12 mouse cellular contexts compared by ENCODE assay signal in genomic region chr7:99570680-99571079, GRCm38 (mm10). TPM values are rescaled to one million over a fixed set of nuclear protein-coding genes. Genes with fewer than 3 reads are reported as not detected.
DNase-seq lines count a peak whose midpoint lies in the region; ATAC-seq lines count a peak whose summit lies in the region.
"Had no signal": no experiment of that assay in that cellular context is flagged by ENCODE, and none has a peak within 500 bp of the region (broad histone marks: within the 10 kb centered on the region; RNA-seq: fewer than 3 reads in every experiment).

No protein-coding gene starts in this region.

- H3K27me3 ChIP-seq in heart, embryonic 15.5 days: no peaks in the 10 kb centered on the region
- H3K27me3 ChIP-seq in lung, embryonic 15.5 days: no peaks in the 10 kb centered on the region
- no peaks in the 10 kb centered on the region for H3K27me3 ChIP-seq in intestine, embryonic 16.5 days (replicated peaks; ENCODE audit: control insufficient read depth, insufficient read depth, low read length)
- no peaks in the 10 kb centered on the region for H3K27me3 ChIP-seq in neural tube, embryonic 15.5 days (replicated peaks)
- H3K27me3 ChIP-seq: CH12.LX; limb, embryonic 15.5 days had no signal

- peak overlapping the region; percentile 33; the same call in 1 of the 2 replicates for H3K27ac ChIP-seq in heart, embryonic 15.5 days
- peak overlapping the region; percentile 62 for H3K27ac ChIP-seq in lung, embryonic 15.5 days
- 0 out of 2 replicates have a peak overlapping the region, but pooled peaks have one; percentile 7 for H3K27ac ChIP-seq in intestine, embryonic 16.5 days (ENCODE audit: low read length)
- 0 out of 2 replicates have a peak overlapping the region, but pooled peaks have one; percentile 9 for H3K27ac ChIP-seq in neural tube, embryonic 15.5 days (replicated peaks)
- H3K27ac ChIP-seq: limb, embryonic 15.5 days had no signal

- DNase-seq in heart, postnatal 36 days: no peak
- DNase-seq in lung, postnatal 36 days: no peak
- DNase-seq in urinary bladder, postnatal 25 days (ENCODE audit: low spot score): no peak
- DNase-seq in embryo, embryonic 10.5 days (ENCODE audit: low spot score): no peak
- DNase-seq: cerebellum, postnatal 10 days; gastrocnemius, postnatal 10 days had no signal

- intact Hi-C loops in heart, postnatal 36 days (cut with DNase I): no loop called here

- H3K4me2 ChIP-seq in heart, embryonic 15.5 days: peak overlapping the region; percentile 35
- H3K4me2 ChIP-seq in lung, embryonic 15.5 days: peak overlapping the region; percentile 43
- peak overlapping the region; percentile 11 for H3K4me2 ChIP-seq in intestine, embryonic 16.5 days (ENCODE audit: low read depth, low read length)
- H3K4me2 ChIP-seq in neural tube, embryonic 15.5 days: no peak overlapping the region; the same call in 1 of the 2 replicates
- H3K4me2 ChIP-seq: limb, embryonic 15.5 days had no signal

- H3K36me3 ChIP-seq in heart, embryonic 15.5 days: no peaks in the 10 kb centered on the region
- no peaks in the 10 kb centered on the region for H3K36me3 ChIP-seq in lung, embryonic 15.5 days
- no peaks in the 10 kb centered on the region for H3K36me3 ChIP-seq in intestine, embryonic 16.5 days (ENCODE audit: control insufficient read depth, insufficient read depth, low read length)
- H3K36me3 ChIP-seq in neural tube, embryonic 15.5 days: no peaks in the 10 kb centered on the region
- H3K36me3 ChIP-seq: limb, embryonic 15.5 days had no signal

- peaks cover 10% of the 10 kb centered on the region for H3K4me1 ChIP-seq in heart, embryonic 15.5 days (replicated peaks)
- H3K4me1 ChIP-seq in lung, embryonic 15.5 days: peaks cover 9% of the 10 kb centered on the region
- peaks cover 15% of the 10 kb centered on the region for H3K4me1 ChIP-seq in intestine, embryonic 16.5 days (ENCODE audit: control insufficient read depth, insufficient read depth, low read length)
- peaks cover 19% of the 10 kb centered on the region for H3K4me1 ChIP-seq in neural tube, embryonic 15.5 days

- no peak overlapping the region for H3K9ac ChIP-seq in heart, embryonic 15.5 days
- peak overlapping the region; percentile 33; the same call in 1 of the 2 replicates for H3K9ac ChIP-seq in lung, embryonic 15.5 days
- H3K9ac ChIP-seq in intestine, embryonic 16.5 days (ENCODE audit: low read depth, low read length): 0 out of 2 replicates have a peak overlapping the region, but pooled peaks have one; percentile 24
- H3K9ac ChIP-seq in neural tube, embryonic 15.5 days (replicated peaks): no peak overlapping the region
- H3K9ac ChIP-seq: limb, embryonic 15.5 days had no signal

- WGBS in heart, embryonic 15.5 days: 36% methylated on average over 5 of the region's 5 CpGs
- 44% methylated on average over 5 of the region's 5 CpGs for WGBS in lung, embryonic 15.5 days
- 74% methylated on average over 5 of the region's 5 CpGs for WGBS in intestine, embryonic 16.5 days
- 65% methylated on average over 5 of the region's 5 CpGs for WGBS in neural tube, embryonic 15.5 days

- H3K4me3 ChIP-seq in heart, embryonic 15.5 days: peak overlapping the region; percentile 19
- H3K4me3 ChIP-seq in lung, embryonic 15.5 days: peak overlapping the region; percentile 30
- H3K4me3 ChIP-seq in intestine, embryonic 16.5 days (ENCODE audit: low read length): no peak overlapping the region
- no peak overlapping the region for H3K4me3 ChIP-seq in neural tube, embryonic 15.5 days (replicated peaks)
- H3K4me3 ChIP-seq: limb, embryonic 15.5 days had no signal

- ATAC-seq in heart, embryonic 15.5 days (replicated peaks; ENCODE audit: insufficient number of reproducible peaks, insufficient read depth, low FRiP score, low read depth): no peak; the same call in 1 of the 2 replicates
- no peak for ATAC-seq in lung, embryonic 15.5 days (ENCODE audit: borderline replicate concordance, extremely low read depth, low FRiP score, low TSS enrichment)
- ATAC-seq in intestine, embryonic 16.5 days: no peak
- ATAC-seq in neural tube, embryonic 15.5 days (ENCODE audit: low FRiP score): no peak

- H3K9me3 ChIP-seq in heart, embryonic 15.5 days (replicated peaks): no peaks in the 10 kb centered on the region
- H3K9me3 ChIP-seq in lung, embryonic 15.5 days: no peaks in the 10 kb centered on the region
- H3K9me3 ChIP-seq in intestine, embryonic 16.5 days (ENCODE audit: control insufficient read depth, low read length): no peaks in the 10 kb centered on the region
- H3K9me3 ChIP-seq in neural tube, embryonic 15.5 days (replicated peaks): no peaks in the 10 kb centered on the region
- H3K9me3 ChIP-seq: limb, embryonic 15.5 days had no signal

RNA-seq across cellular contexts. Expression of gene Arrb1, which starts 35.4 kb away (rescaled TPM):
- polyA plus RNA-seq in heart, embryonic 15.5 days (2015; fragmentation: Nextera tagmentation; extraction: Ambion mirVana): 4.7 and 8.0 TPM in 2 replicates
- total RNA-seq in heart, postnatal 36 days (2021): 10 to 100 TPM; 22.3 to 25.3 TPM
- polyA plus RNA-seq in lung, embryonic 15.5 days (2015; fragmentation: Nextera tagmentation; extraction: Ambion mirVana): 16.1 and 17.5 TPM in 2 replicates
- 7.7 and 9.2 TPM in 2 replicates for polyA plus RNA-seq in intestine, embryonic 16.5 days (2015; fragmentation: Nextera tagmentation; extraction: Ambion mirVana)
- polyA plus RNA-seq in neural tube, embryonic 15.5 days (2015; fragmentation: Nextera tagmentation; extraction: Ambion mirVana): 15.1 and 16.6 TPM in 2 replicates

RNA-seq across cellular contexts. Expression of gene Tpbgl, which starts 56.2 kb away (rescaled TPM):
- polyA plus RNA-seq in heart, embryonic 15.5 days (2015; fragmentation: Nextera tagmentation; extraction: Ambion mirVana): 2.1 and 3.3 TPM in 2 replicates
- 1 to 10 TPM; 3.0 to 3.6 TPM for total RNA-seq in heart, postnatal 36 days (2021)
- polyA plus RNA-seq in lung, embryonic 15.5 days (2015; fragmentation: Nextera tagmentation; extraction: Ambion mirVana): 0.89 and 1.1 TPM in 2 replicates
- 1.0 and 1.1 TPM in 2 replicates for polyA plus RNA-seq in intestine, embryonic 16.5 days (2015; fragmentation: Nextera tagmentation; extraction: Ambion mirVana)
- 2.5 and 3.2 TPM in 2 replicates for polyA plus RNA-seq in neural tube, embryonic 15.5 days (2015; fragmentation: Nextera tagmentation; extraction: Ambion mirVana)

Comparison
In these comparisons a context has a peak if more than half of its experiments do, and no peak if none do; other contexts are left out.
1. H3K27ac ChIP-seq: peak in every context shown above with its lines; median percentile 62 in lung, embryonic 15.5 days; 33 in heart, embryonic 15.5 days; 9 in neural tube, embryonic 15.5 days; 7 in intestine, embryonic 16.5 days.
2. H3K4me3 ChIP-seq: peak in heart, embryonic 15.5 days (single experiment) and lung, embryonic 15.5 days (single experiment); none in intestine, embryonic 16.5 days (single experiment) and neural tube, embryonic 15.5 days (single experiment).
3. H3K9ac ChIP-seq: peak in lung, embryonic 15.5 days (single experiment) and intestine, embryonic 16.5 days (single experiment); none in heart, embryonic 15.5 days (single experiment) and neural tube, embryonic 15.5 days (single experiment).